Comparison of ENCODE assay signal across 20 mouse cellular contexts in the genomic region with DNA sequence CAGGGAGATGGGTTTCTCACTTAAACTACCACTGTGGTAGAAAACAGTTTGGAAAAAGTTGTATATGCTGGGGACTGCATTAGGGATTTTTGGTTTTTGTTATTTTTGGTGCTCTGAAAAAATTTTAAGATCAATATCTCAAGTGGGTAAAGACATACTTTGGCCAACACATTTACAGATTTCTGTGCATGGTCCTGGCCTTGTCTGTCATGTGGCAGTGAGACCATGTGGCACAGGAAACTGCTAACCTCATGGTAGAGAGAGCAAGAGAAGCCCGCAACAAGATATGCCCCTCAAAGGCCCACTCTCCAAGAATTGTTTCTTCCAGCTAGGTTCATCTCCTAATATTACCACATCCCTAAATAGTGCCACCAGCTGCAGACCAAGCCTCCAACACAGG. TPM values are rescaled to one million over a fixed set of nuclear protein-coding genes. Genes with fewer than 3 reads are reported as not detected.
"Had no signal": no experiment of that assay in that cellular context is flagged by ENCODE, and none has a peak within 500 bp of the region (broad histone marks: within the 10 kb centered on the region; RNA-seq: fewer than 3 reads in every experiment).

No protein-coding gene starts in this region.

- H3K4me2 ChIP-seq: neural tube, embryonic 13.5 days; neural tube, embryonic 15.5 days; stomach, embryonic 15.5 days had no signal

- DNase-seq: retina, postnatal 1 day; right cerebral cortex, adult 18-20 months; right cerebral cortex, postnatal 14 days; right cerebral cortex, postnatal 25 days; right cerebral cortex, postnatal 4 days; spleen, adult 18-20 months; thymus, adult 18-20 months; thymus, adult 2 months; thymus, postnatal 14 days; thymus, postnatal 25 days; thymus, postnatal 36 days; thymus, postnatal 4 days had no signal

- H3K27me3 ChIP-seq: neural tube, embryonic 13.5 days; neural tube, embryonic 15.5 days; stomach, embryonic 15.5 days had no signal

- H3K9me3 ChIP-seq: neural tube, embryonic 13.5 days; neural tube, embryonic 15.5 days; stomach, embryonic 15.5 days had no signal

- H3K27ac ChIP-seq: neural tube, embryonic 13.5 days; neural tube, embryonic 15.5 days; stomach, embryonic 15.5 days; stomach, postnatal 0 days had no signal

- H3K4me3 ChIP-seq: neural tube, embryonic 13.5 days; neural tube, embryonic 15.5 days; stomach, embryonic 15.5 days had no signal

- H3K9ac ChIP-seq: neural tube, embryonic 13.5 days; neural tube, embryonic 15.5 days; stomach, embryonic 15.5 days had no signal

- H3K36me3 ChIP-seq: neural tube, embryonic 13.5 days; neural tube, embryonic 15.5 days; stomach, embryonic 15.5 days had no signal

- H3K4me1 ChIP-seq: neural tube, embryonic 13.5 days; neural tube, embryonic 15.5 days; stomach, embryonic 15.5 days had no signal

RNA-seq across cellular contexts. Expression of gene Ces2b, which starts 32.0 kb away (rescaled TPM):
- total RNA-seq: neutrophil, adult 5-6 weeks had no signal
- polyA plus RNA-seq: spleen, adult 2 months had no signal

RNA-seq across cellular contexts. Expression of gene Ces2c, which starts 47.5 kb away (rescaled TPM):
- total RNA-seq: neutrophil, adult 5-6 weeks had no signal
- polyA plus RNA-seq: neural tube, embryonic 13.5 days; neural tube, embryonic 14.5 days; neural tube, embryonic 15.5 days; testis, adult 2 months had no signal
